Mouse (Mus musculus) stomach, postnatal 0 days (tissue): ENCODE results near the gene Ppp4c. TPM values are rescaled to one million over a fixed set of nuclear protein-coding genes. Genes with fewer than 3 reads are reported as not detected.

Experiments used
- ATAC-seq: fragments of 200-750 bp; cut with Nextera tagmentation; 2 replicates; pipeline ENCODE4 v1.8.0; 2017; ENCODE audit not compliant: low FRiP score, low TSS enrichment
- DNase-seq: peaks from one replicate; pipeline ENCODE4 v3.0.0-alpha.2; 2016; ENCODE audit warnings: low spot score
- H3K27ac ChIP-seq: fragments of 300-500 bp; sonication (generic); replicated peaks from 2 replicates; pipeline ENCODE4 v1.5.1; 2014; ENCODE audit warnings: mild to moderate bottlenecking, control low read depth
- H3K27me3 ChIP-seq: fragments of 300-500 bp; sonication (generic); 2 replicates; pipeline ENCODE4 v1.6.1; 2014; ENCODE audit warnings: low read length; ENCODE audit not compliant: control insufficient read depth, insufficient read depth
- H3K36me3 ChIP-seq: fragments of 300-500 bp; sonication (generic); 2 replicates; pipeline ENCODE4 v1.6.1; 2014; ENCODE audit warnings: low read length, mixed read lengths; ENCODE audit not compliant: control insufficient read depth, insufficient read depth
- H3K4me1 ChIP-seq: fragments of 300-500 bp; sonication (generic); replicated peaks from 2 replicates; pipeline ENCODE4 v1.6.1; 2014; ENCODE audit warnings: antibody characterized with exemption; ENCODE audit not compliant: control insufficient read depth, insufficient read depth
- H3K4me2 ChIP-seq: fragments of 300-500 bp; sonication (generic); replicated peaks from 2 replicates; pipeline ENCODE4 v1.6.1; 2014; ENCODE audit warnings: low read depth, mild to moderate bottlenecking, control low read depth, moderate library complexity
- H3K4me3 ChIP-seq: fragments of 300-500 bp; sonication (generic); 2 replicates; pipeline ENCODE4 v1.5.1; 2014; ENCODE audit warnings: low read depth, low read length, control low read depth
- H3K9ac ChIP-seq: fragments of 300-500 bp; sonication (generic); 2 replicates; pipeline ENCODE4 v1.6.1; 2014; ENCODE audit warnings: mild to moderate bottlenecking, low read length, control low read depth, mixed read lengths
- H3K9me3 ChIP-seq: fragments of 300-500 bp; sonication (generic); 2 replicates; pipeline ENCODE4 v1.6.1; 2016; ENCODE audit warnings: low read length; ENCODE audit not compliant: control insufficient read depth
- CTCF ChIP-seq: IDR thresholded peaks from 2 replicates; pipeline ENCODE4 v1.5.1; 2016; ENCODE audit warnings: antibody characterized with exemption, low read depth, mild to moderate bottlenecking, moderate library complexity
- EP300 ChIP-seq: optimal IDR thresholded peaks from 2 replicates; pipeline ENCODE3; 2016; ENCODE audit warnings: antibody characterized with exemption
- WGBS: fragments of 180-500 bp; shearing (Covaris S2); extraction: QIAGEN DNeasy Blood & Tissue Kit; methylation state at CpG from one replicate; pipeline ENCODE4 v1.1.7; 2014; 5-methylcytosine and 5-hydroxymethylcytosine counted together
- polyA plus RNA-seq: library from polyadenylated mRNA; unstranded; fragments of >200 nt; fragmentation: Nextera tagmentation; extraction: Ambion mirVana; gene quantifications from 2 replicates; pipeline ENCODE4 v1.2.1, GENCODE M21; 2015

The Ppp4c gene
- polyA plus RNA-seq, 1 experiment from 2014 or later, result 122 TPM

GRCm38 (mm10) chr7:126795387-126796317 is 3.4 kb upstream of the Ppp4c start:
- Histone ChIP-seq H3K27ac (no peak overlapping the region), H3K9me3 (no peaks in the 10 kb centered on the region), H3K9ac (no peak overlapping the region), H3K4me2 (no peak overlapping the region), H3K4me3 (no peak overlapping the region), H3K4me1 (no peaks in the 10 kb centered on the region; the same call in 1 of the 2 replicates), H3K36me3 (peaks cover 16% of the 10 kb centered on the region; the same call in 1 of the 2 replicates), H3K27me3 (no peaks in the 10 kb centered on the region)
- 83% methylated on average over 16 of the region's 16 CpGs for WGBS
- ATAC-seq (no peak), DNase-seq (no peak)
- TF ChIP-seq EP300, result no peak
- TF ChIP-seq CTCF, result peak; percentile 39; the same call in 1 of the 2 replicates

GRCm38 (mm10) chr7:126794271-126794605 is 1.9 kb upstream of the Ppp4c start:
- no peak for DNase-seq
- Histone ChIP-seq H3K9ac (no peak overlapping the region), H3K27me3 (no peaks in the 10 kb centered on the region), H3K27ac (no peak overlapping the region), H3K4me1 (no peaks in the 10 kb centered on the region), H3K36me3 (peaks cover 21% of the 10 kb centered on the region; the same call in 1 of the 2 replicates), H3K4me2 (no peak overlapping the region), H3K4me3 (no peak overlapping the region), H3K9me3 (no peaks in the 10 kb centered on the region)
- 68% methylated on average over 4 of the region's 4 CpGs for WGBS
- no peak for ATAC-seq
- TF ChIP-seq CTCF (no peak), EP300 (no peak)

- ATAC-seq (no peak), DNase-seq (no peak)
- H3K4me1 ChIP-seq, result no peaks in the 10 kb centered on the region
- H3K9ac ChIP-seq, result no peak overlapping the region
- H3K4me2 ChIP-seq, result no peak overlapping the region
- peaks cover 22% of the 10 kb centered on the region; the same call in 1 of the 2 replicates for H3K36me3 ChIP-seq
- H3K27me3 ChIP-seq, result no peaks in the 10 kb centered on the region
- no peaks in the 10 kb centered on the region for H3K9me3 ChIP-seq
- WGBS, result 70% methylated on average over 4 of the region's 4 CpGs
- no peak overlapping the region for H3K4me3 ChIP-seq
- TF ChIP-seq EP300 (no peak), CTCF (no peak)
- H3K27ac ChIP-seq, result no peak overlapping the region
Measured at GRCm38 (mm10) chr7:126793456-126794270, 1.4 kb upstream of the Ppp4c start.

DNA sequence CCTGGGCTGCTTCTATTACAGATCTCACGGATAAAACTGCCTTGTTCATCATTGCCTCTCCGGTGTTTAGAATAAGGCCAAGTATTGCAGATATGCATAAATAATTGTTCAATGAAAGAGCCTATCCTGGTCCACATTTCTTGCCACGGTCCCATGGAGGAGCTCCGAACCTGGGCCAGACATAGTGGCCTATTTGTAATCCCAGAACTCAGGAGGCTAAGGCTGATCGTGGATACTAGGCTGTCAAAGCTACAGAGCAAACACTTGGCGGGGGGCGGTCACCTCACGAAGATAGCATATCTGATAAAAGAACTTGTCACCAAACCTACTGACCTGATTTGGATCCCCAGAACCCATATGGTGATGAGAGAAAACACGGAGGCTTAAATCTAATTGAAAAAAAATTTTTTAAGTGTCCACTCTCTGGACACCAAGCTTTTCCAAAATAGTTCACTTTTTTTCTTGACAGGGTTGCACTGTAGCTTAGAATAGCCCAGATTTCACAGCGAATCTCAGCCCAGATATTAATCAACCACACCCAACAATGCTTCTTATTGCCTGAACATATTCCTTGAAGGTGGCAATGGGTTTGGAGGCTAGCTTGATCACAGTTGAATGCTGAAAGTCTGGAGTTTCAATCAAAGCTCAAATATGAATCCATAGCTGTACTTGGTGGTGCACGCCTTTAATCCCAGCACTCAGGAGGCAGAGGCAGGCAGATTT is 586 bp upstream of the Ppp4c start:
- Histone ChIP-seq H3K9me3 (no peaks in the 10 kb centered on the region), H3K9ac (0 out of 2 replicates have a peak overlapping the region, but pooled peaks have one; percentile 18), H3K27me3 (no peaks in the 10 kb centered on the region), H3K27ac (peak overlapping the region; percentile 99), H3K36me3 (peaks cover 26% of the 10 kb centered on the region), H3K4me1 (no peaks in the 10 kb centered on the region), H3K4me2 (peak overlapping the region; percentile 58), H3K4me3 (peak overlapping the region; percentile 96)
- no peak for TF ChIP-seq CTCF
- no peak for TF ChIP-seq EP300
- 17% methylated on average over 11 of the region's 11 CpGs for WGBS
- ATAC-seq (peak; percentile 3; the same call in 1 of the 2 replicates), DNase-seq (no peak)

- Histone ChIP-seq H3K4me1 (no peaks in the 10 kb centered on the region), H3K36me3 (peaks cover 38% of the 10 kb centered on the region), H3K27me3 (no peaks in the 10 kb centered on the region), H3K4me2 (no peak overlapping the region), H3K9ac (no peak overlapping the region), H3K27ac (no peak overlapping the region), H3K9me3 (no peaks in the 10 kb centered on the region), H3K4me3 (no peak overlapping the region)
- WGBS, result 84% methylated on average over 4 of the region's 4 CpGs
- no peak for ATAC-seq
- DNase-seq, result no peak
- no peak for TF ChIP-seq CTCF
- TF ChIP-seq EP300, result no peak
Measured at GRCm38 (mm10) chr7:126789141-126789540, 3.2 kb downstream of the Ppp4c start.
